Comparison of ENCODE assay signal across 9 mouse cellular contexts in the genomic region with DNA sequence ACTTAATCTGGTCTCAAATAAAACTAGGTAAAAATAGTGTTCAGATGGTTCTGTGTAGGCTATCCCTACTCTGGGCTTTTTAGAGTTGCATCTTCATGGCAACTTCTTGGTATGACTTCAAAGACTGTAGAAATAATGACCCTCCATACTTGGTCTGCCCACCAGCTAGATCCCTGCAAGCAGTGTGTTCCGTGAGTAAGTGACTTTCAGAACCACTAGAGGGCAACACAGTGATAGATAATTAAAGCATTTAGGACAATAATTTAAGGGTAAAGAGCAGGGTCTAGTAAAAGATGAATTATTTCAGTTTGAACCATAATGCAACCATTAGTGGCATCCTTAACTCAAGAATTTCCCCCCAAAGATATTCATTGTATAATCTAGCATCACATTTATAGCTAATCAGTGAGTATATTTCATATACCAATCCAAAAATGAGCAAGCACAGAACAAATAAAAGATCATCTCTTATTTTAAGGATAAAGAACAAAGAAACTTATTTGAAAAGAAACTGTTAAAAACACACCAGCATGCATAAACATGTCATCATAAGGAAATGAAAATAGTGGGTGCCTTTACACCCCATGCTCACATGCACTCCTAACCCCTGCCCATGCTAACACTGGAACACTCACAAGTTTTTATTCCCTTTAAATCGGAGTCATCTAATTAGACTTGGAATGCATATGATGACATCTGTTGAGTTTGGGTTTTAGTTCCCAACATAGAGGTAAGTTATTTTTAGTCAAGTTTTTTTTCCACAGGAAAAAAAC. TPM values are rescaled to one million over a fixed set of nuclear protein-coding genes. Genes with fewer than 3 reads are reported as not detected.
DNase-seq lines count a peak whose midpoint lies in the region; ATAC-seq and TF ChIP-seq lines count a peak whose summit lies in the region.
"Had no signal": no experiment of that assay in that cellular context is flagged by ENCODE, and none has a peak within 500 bp of the region (broad histone marks: within the 10 kb centered on the region; RNA-seq: fewer than 3 reads in every experiment).

No protein-coding gene starts in this region.

- peaks cover 23% of the 10 kb centered on the region; the same call in 1 of the 2 replicates for H3K4me1 ChIP-seq in heart, postnatal 0 days (ENCODE audit: control insufficient read depth, insufficient read depth)
- no peaks in the 10 kb centered on the region for H3K4me1 ChIP-seq in kidney, embryonic 16.5 days (ENCODE audit: insufficient read depth, low read length)

- peak; percentile 51 for DNase-seq in heart, postnatal 0 days (ENCODE audit: low spot score)
- DNase-seq in heart, postnatal 36 days: no peak
- DNase-seq in thymus, postnatal 14 days: peak; percentile 40
- no peak for DNase-seq in thymus, postnatal 4 days
- DNase-seq in fibroblast of lung, adult 2 months (ENCODE audit: low read depth): peak; percentile 26
- DNase-seq in T-cell, adult 2 months (ENCODE audit: low spot score): no peak
- DNase-seq in right cerebral cortex, adult 2 months (ENCODE audit: low spot score in 2 of 2): no peak

- ATAC-seq in heart, postnatal 0 days (ENCODE audit: insufficient read depth, low read depth): peak; percentile 40; the same call in 1 of the 2 replicates
- no peak for ATAC-seq in kidney, embryonic 16.5 days (ENCODE audit: low FRiP score, low TSS enrichment)

- H3K27me3 ChIP-seq in heart, postnatal 0 days (ENCODE audit: control insufficient read depth, insufficient read depth, low read length): no peaks in the 10 kb centered on the region
- no peaks in the 10 kb centered on the region for H3K27me3 ChIP-seq in kidney, embryonic 16.5 days (ENCODE audit: insufficient read depth, low read length)
- H3K27me3 ChIP-seq: limb, embryonic 12.5 days had no signal

- intact Hi-C loops in heart, postnatal 36 days (cut with DNase I): loop anchor here (2.0 to 5.0 kb wide), 4 partner anchors 129 to 387 kb away; partner anchors contain the start of gene Mef2a

- 32% methylated on average over 2 of the region's 2 CpGs for WGBS in heart, postnatal 0 days
- WGBS in kidney, embryonic 16.5 days: 50% methylated on average over 2 of the region's 2 CpGs

- peaks cover 39% of the 10 kb centered on the region for H3K36me3 ChIP-seq in heart, postnatal 0 days (replicated peaks; ENCODE audit: control insufficient read depth, insufficient read depth, low read length)
- peaks cover 2% of the 10 kb centered on the region; the same call in 1 of the 2 replicates for H3K36me3 ChIP-seq in kidney, embryonic 16.5 days (ENCODE audit: insufficient read depth, low read length)

- H3K4me3 ChIP-seq in heart, postnatal 0 days (ENCODE audit: low read depth, low read length): no peak overlapping the region
- H3K4me3 ChIP-seq in kidney, embryonic 16.5 days (ENCODE audit: low read length): no peak overlapping the region
- H3K4me3 ChIP-seq: limb, embryonic 12.5 days had no signal

- no peak overlapping the region for H3K27ac ChIP-seq in heart, postnatal 0 days (ENCODE audit: low read depth)
- H3K27ac ChIP-seq in kidney, embryonic 16.5 days (ENCODE audit: low read length): no peak overlapping the region
- H3K27ac ChIP-seq: limb, embryonic 12.5 days had no signal

- TF ChIP-seq CTCF in heart, postnatal 0 days (IDR thresholded peaks at IDR 0.05; ENCODE audit: low read depth): peak; percentile 63

- H3K9me3 ChIP-seq in heart, postnatal 0 days (replicated peaks; ENCODE audit: control insufficient read depth, low read length): no peaks in the 10 kb centered on the region
- H3K9me3 ChIP-seq in kidney, embryonic 16.5 days (ENCODE audit: low read length): no peaks in the 10 kb centered on the region
- H3K9me3 ChIP-seq: limb, embryonic 12.5 days had no signal

- TF ChIP-seq EP300 in heart, postnatal 0 days (IDR thresholded peaks at IDR 0.05; ENCODE audit: low read depth): no peak

- H3K4me2 ChIP-seq in heart, postnatal 0 days (ENCODE audit: low read depth, low read length): no peak overlapping the region
- H3K4me2 ChIP-seq in kidney, embryonic 16.5 days (replicated peaks; ENCODE audit: low read depth, low read length): no peak overlapping the region
- H3K4me2 ChIP-seq: limb, embryonic 12.5 days had no signal

- H3K9ac ChIP-seq in heart, postnatal 0 days (replicated peaks; ENCODE audit: low read depth, low read length): no peak overlapping the region
- no peak overlapping the region for H3K9ac ChIP-seq in kidney, embryonic 16.5 days (replicated peaks; ENCODE audit: low read length)
- H3K9ac ChIP-seq: limb, embryonic 12.5 days had no signal

RNA-seq across cellular contexts. Expression of gene Lysmd4, which starts 21.0 kb away (rescaled TPM):
- 15.1 and 15.9 TPM in 2 replicates for total RNA-seq in heart, postnatal 0 days (2014; rRNA removed; ENCODE audit: low replicate concordance)
- polyA plus RNA-seq in heart, postnatal 0 days (2015; fragmentation: Nextera tagmentation; extraction: Ambion mirVana): 14.8 and 15.0 TPM in 2 replicates
- 10 to 100 TPM; 15.3 to 17.8 TPM for total RNA-seq in heart, postnatal 36 days (2021)
- polyA plus RNA-seq in kidney, embryonic 16.5 days (2015; fragmentation: Nextera tagmentation; extraction: Ambion mirVana): 18.4 and 19.1 TPM in 2 replicates

Comparison
In these comparisons a context has a peak if more than half of its experiments do, and no peak if none do; other contexts are left out.
1. DNase-seq: peak in heart, postnatal 0 days (single experiment), thymus, postnatal 14 days (single experiment) and fibroblast of lung, adult 2 months (single experiment); none in heart, postnatal 36 days (0 of 2), thymus, postnatal 4 days (single experiment), T-cell, adult 2 months (single experiment) and right cerebral cortex, adult 2 months (0 of 2).